Mouse (Mus musculus) embryonic facial prominence, embryonic 14.5 days (tissue): ENCODE data around the gene N4bp2l2. TPM values are rescaled to one million over a fixed set of nuclear protein-coding genes. Genes with fewer than 3 reads are reported as not detected.

ENCODE experiments used
- ATAC-seq: fragments of 200-750 bp; cut with Nextera tagmentation; 2 replicates; pipeline ENCODE4 v1.8.0; 2017; ENCODE audit warnings: low read depth, moderate number of reproducible peaks, moderate TSS enrichment
- DNase-seq: peaks from one replicate; pipeline ENCODE4 v3.0.0-alpha.2; 2015; ENCODE audit warnings: low spot score
- H3K27ac ChIP-seq: fragments of 300-500 bp; sonication (generic); replicated peaks from 2 replicates; pipeline ENCODE4 v1.5.1; 2014; ENCODE audit warnings: low read depth, mild to moderate bottlenecking, low read length, moderate library complexity
- H3K27me3 ChIP-seq: fragments of 300-500 bp; sonication (generic); replicated peaks from 2 replicates; pipeline ENCODE4 v1.6.1; 2014; ENCODE audit warnings: low read length; ENCODE audit not compliant: control insufficient read depth, insufficient read depth
- H3K36me3 ChIP-seq: fragments of 300-500 bp; sonication (generic); 2 replicates; pipeline ENCODE4 v1.6.1; 2014; ENCODE audit warnings: low read length, mixed read lengths; ENCODE audit not compliant: control insufficient read depth, insufficient read depth
- H3K4me1 ChIP-seq: fragments of 300-500 bp; sonication (generic); 2 replicates; pipeline ENCODE4 v1.6.1; 2014; ENCODE audit warnings: antibody characterized with exemption, low read length; ENCODE audit not compliant: control insufficient read depth, insufficient read depth
- H3K4me2 ChIP-seq: fragments of 300-500 bp; sonication (generic); 2 replicates; pipeline ENCODE4 v1.6.1; 2014; ENCODE audit warnings: low read depth, mild to moderate bottlenecking, low read length, moderate library complexity, mixed read lengths
- H3K4me3 ChIP-seq: fragments of 300-500 bp; sonication (generic); 2 replicates; pipeline ENCODE4 v1.5.1; 2014; ENCODE audit warnings: low read depth, mild to moderate bottlenecking, low read length
- H3K9ac ChIP-seq: fragments of 300-500 bp; sonication (generic); 2 replicates; pipeline ENCODE4 v1.6.1; 2014; ENCODE audit warnings: low read depth, mild to moderate bottlenecking, low read length, moderate library complexity, mixed read lengths
- H3K9me3 ChIP-seq: fragments of 300-500 bp; sonication (generic); 2 replicates; pipeline ENCODE4 v1.6.1; 2016; ENCODE audit warnings: low read length; ENCODE audit not compliant: control insufficient read depth
- WGBS: fragments of 180-500 bp; shearing (Covaris S2); extraction: QIAGEN DNeasy Blood & Tissue Kit; methylation state at CpG from one replicate; pipeline ENCODE4 v1.1.7; 2014; 5-methylcytosine and 5-hydroxymethylcytosine counted together
- polyA plus RNA-seq: library from polyadenylated mRNA; unstranded; fragments of >200 nt; fragmentation: Nextera tagmentation; extraction: Ambion mirVana; gene quantifications from 2 replicates; pipeline ENCODE4 v1.2.1, GENCODE M21; 2014

N4bp2l2 gene
- polyA plus RNA-seq, 1 experiment from 2014 or later = 41.6 TPM

GRCm38 (mm10) chr5:150611136-150611535 lies 54.8 kb downstream of the N4bp2l2 start:
- Histone ChIP-seq H3K27ac (no peak overlapping the region), H3K27me3 (no peaks in the 10 kb centered on the region), H3K9ac (no peak overlapping the region), H3K4me1 (no peaks in the 10 kb centered on the region), H3K9me3 (no peaks in the 10 kb centered on the region), H3K4me2 (no peak overlapping the region), H3K36me3 (no peaks in the 10 kb centered on the region), H3K4me3 (no peak overlapping the region)
- WGBS = 47% methylated on average over 1 of the region's 1 CpGs
- ATAC-seq (no peak), DNase-seq (no peak)

GRCm38 (mm10) chr5:150607631-150608030 lies 58.4 kb downstream of the N4bp2l2 start:
- no peak for DNase-seq
- WGBS = 94% methylated on average over 8 of the region's 8 CpGs
- Histone ChIP-seq H3K36me3 (no peaks in the 10 kb centered on the region), H3K4me3 (no peak overlapping the region), H3K27ac (no peak overlapping the region), H3K9ac (no peak overlapping the region), H3K4me2 (no peak overlapping the region), H3K9me3 (no peaks in the 10 kb centered on the region), H3K4me1 (no peaks in the 10 kb centered on the region), H3K27me3 (no peaks in the 10 kb centered on the region)
- ATAC-seq = no peak

- no peaks in the 10 kb centered on the region for H3K9me3 ChIP-seq
- H3K36me3 ChIP-seq = no peaks in the 10 kb centered on the region
- DNase-seq (no peak), ATAC-seq (no peak)
- no peaks in the 10 kb centered on the region for H3K27me3 ChIP-seq
- H3K4me3 ChIP-seq = no peak overlapping the region
- WGBS = 94% methylated on average over 6 of the region's 6 CpGs
- H3K4me1 ChIP-seq = no peaks in the 10 kb centered on the region
- no peak overlapping the region for H3K9ac ChIP-seq
- no peak overlapping the region for H3K27ac ChIP-seq
- H3K4me2 ChIP-seq = no peak overlapping the region
Observed at GRCm38 (mm10) chr5:150606131-150606530, 59.9 kb downstream of the N4bp2l2 start.

GRCm38 (mm10) chr5:150601441-150602230 lies 64.3 kb downstream of the N4bp2l2 start:
- H3K27me3 ChIP-seq = 0 out of 2 replicates have a peak, but pooled peaks cover 9% of the 10 kb centered on the region
- ATAC-seq (no peak), DNase-seq (no peak)
- 72% methylated on average over 14 of the region's 14 CpGs for WGBS
- no peak overlapping the region for H3K9ac ChIP-seq
- no peak overlapping the region for H3K27ac ChIP-seq
- H3K4me3 ChIP-seq = no peak overlapping the region
- H3K36me3 ChIP-seq = no peaks in the 10 kb centered on the region
- H3K4me2 ChIP-seq = no peak overlapping the region
- no peaks in the 10 kb centered on the region for H3K9me3 ChIP-seq
- peaks cover 7% of the 10 kb centered on the region; the same call in 1 of the 2 replicates for H3K4me1 ChIP-seq

GRCm38 (mm10) chr5:150600554-150601440 lies 65.2 kb downstream of the N4bp2l2 start:
- 71% methylated on average over 20 of the region's 20 CpGs for WGBS
- Histone ChIP-seq H3K27me3 (0 out of 2 replicates have a peak, but pooled peaks cover 15% of the 10 kb centered on the region), H3K27ac (no peak overlapping the region), H3K4me3 (no peak overlapping the region), H3K36me3 (no peaks in the 10 kb centered on the region), H3K4me2 (no peak overlapping the region), H3K4me1 (peaks cover 7% of the 10 kb centered on the region; the same call in 1 of the 2 replicates), H3K9ac (no peak overlapping the region), H3K9me3 (no peaks in the 10 kb centered on the region)
- DNase-seq (no peak), ATAC-seq (no peak)

GRCm38 (mm10) chr5:150599301-150600294 lies 66.4 kb downstream of the N4bp2l2 start:
- peaks cover 12% of the 10 kb centered on the region for H3K4me1 ChIP-seq
- H3K9ac ChIP-seq = no peak overlapping the region
- H3K36me3 ChIP-seq = no peaks in the 10 kb centered on the region
- no peak overlapping the region for H3K4me3 ChIP-seq
- peaks cover 20% of the 10 kb centered on the region; the same call in 1 of the 2 replicates for H3K27me3 ChIP-seq
- DNase-seq (no peak), ATAC-seq (no peak)
- no peak overlapping the region for H3K27ac ChIP-seq
- 62% methylated on average over 13 of the region's 13 CpGs for WGBS
- no peak overlapping the region for H3K4me2 ChIP-seq
- H3K9me3 ChIP-seq = no peaks in the 10 kb centered on the region

- H3K9ac ChIP-seq = no peak overlapping the region
- ATAC-seq = no peak
- no peak for DNase-seq
Observed at GRCm38 (mm10) chr5:150598202-150599119, 67.5 kb downstream of the N4bp2l2 start.

More at GRCm38 (mm10) chr5:150598202-150599119, 67.5 kb downstream of the N4bp2l2 start:
- Histone ChIP-seq H3K4me3 (no peak overlapping the region), H3K27me3 (peaks cover 20% of the 10 kb centered on the region; the same call in 1 of the 2 replicates), H3K27ac (no peak overlapping the region), H3K36me3 (no peaks in the 10 kb centered on the region), H3K4me2 (no peak overlapping the region), H3K9me3 (no peaks in the 10 kb centered on the region), H3K4me1 (peaks cover 12% of the 10 kb centered on the region)
- WGBS = 51% methylated on average over 21 of the region's 21 CpGs
